Mouse (Mus musculus) ovary, postnatal 10 days (tissue): ENCODE measurements around the gene Capn15.

Experiments used
- DNase-seq: peaks from one replicate; pipeline ENCODE4 v3.0.0; 2022; ENCODE audit warnings: low spot score

Capn15 gene

DNA sequence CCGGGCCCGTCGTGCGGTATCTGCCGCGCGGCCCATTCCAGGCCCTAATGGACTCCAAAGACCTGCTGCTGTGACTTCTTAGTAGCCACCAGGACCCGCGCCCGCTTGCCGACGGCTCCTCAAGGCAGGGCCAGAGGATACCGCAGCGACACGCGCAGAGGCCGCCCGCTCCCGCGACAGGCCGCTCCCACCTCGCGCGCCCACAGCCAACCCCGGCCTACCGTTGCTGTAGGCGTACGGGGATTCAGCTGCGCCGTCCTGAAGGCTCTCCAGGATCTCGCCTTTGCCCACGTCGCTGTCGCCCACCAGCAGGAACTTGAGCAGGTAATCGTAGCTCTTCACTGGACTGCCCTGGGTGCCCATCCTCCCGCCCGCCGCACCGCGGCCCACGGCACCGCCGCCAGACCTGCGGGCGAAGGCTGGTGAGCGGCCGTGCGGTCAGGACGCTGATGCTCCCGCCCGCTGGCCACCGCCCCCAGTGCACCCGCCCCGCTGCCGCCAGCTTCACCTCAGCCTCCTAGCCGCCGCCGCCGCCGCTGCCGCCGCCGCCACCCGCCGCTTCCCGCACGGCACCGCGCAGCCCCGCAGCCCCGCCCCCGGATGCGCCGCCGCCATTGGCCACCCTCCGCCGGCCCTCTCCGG lies 66.3 kb downstream of the Capn15 start, which contains the start of gene Rab40c:
Gene Rab40c, minus strand, starts transcription at position 584 of the 642 bp plus-strand sequence.
- peak; percentile 33 for DNase-seq

DNA sequence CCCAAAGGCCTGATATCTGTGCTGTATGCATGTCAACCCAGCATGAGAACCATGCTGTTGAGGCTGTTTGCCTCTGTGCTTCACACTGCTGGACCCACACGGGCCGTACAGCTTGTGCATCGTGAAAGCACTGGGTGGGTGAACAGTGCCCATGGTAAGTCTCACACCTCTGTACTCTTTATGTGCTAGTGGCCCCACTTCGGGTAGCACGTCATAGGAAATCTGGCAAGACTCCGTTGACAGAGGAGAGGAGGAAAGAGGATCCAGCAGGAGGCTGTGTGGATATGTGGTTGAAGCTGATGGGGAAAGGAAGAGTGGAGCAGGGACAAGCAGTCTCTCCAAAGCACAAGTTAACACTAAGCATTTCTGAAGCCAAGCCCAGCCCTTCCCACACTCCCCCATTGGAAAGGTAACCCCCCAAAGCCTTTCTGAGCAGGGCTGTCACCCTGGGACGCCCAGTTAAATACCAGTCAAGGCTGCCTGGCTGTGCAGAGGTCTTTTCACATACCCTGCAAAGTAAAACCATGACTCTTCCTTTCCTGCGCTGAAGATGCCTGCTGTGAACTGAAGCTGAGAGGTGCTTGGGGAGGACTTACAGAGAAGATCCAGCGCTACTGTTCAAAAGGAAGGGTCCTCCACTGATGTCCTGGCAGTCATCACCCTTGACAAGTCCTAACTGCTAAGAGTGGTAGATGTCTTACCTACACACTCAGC lies 67.4 kb downstream of the Capn15 start:
- no peak for DNase-seq

DNA sequence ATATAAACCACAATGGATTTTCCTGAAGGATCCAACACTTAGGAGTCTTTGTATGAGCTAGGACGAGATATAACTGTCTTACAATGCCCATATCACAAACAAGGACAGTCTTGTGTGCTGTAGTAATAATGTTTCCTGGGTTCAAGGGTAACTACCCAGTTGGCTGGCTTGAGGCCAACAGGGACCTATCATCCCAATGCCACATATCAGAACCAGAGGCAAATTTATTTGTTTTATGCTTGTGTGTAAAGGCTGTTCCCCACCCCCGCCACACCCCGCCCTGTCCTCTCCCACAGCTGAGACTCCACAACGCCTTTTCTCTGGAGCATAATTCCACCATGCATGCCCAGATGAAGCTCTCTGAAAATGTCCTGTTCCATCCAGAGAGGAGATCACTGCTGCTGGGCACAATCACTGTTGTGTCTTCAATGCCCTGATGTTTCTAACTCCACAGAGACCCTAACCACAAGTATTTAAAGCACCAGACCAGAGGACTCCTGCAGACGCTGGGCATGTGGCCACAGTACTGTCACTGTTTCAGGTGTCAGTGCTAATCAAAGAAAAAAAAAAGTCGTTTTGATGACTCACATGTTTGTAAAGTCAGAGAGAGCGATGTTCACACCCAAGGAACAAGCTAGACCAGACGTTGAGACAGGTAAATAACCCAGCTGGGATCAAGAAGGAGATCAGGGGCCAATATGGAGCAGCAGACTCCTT lies 68.5 kb downstream of the Capn15 start:
- DNase-seq: no peak

DNA sequence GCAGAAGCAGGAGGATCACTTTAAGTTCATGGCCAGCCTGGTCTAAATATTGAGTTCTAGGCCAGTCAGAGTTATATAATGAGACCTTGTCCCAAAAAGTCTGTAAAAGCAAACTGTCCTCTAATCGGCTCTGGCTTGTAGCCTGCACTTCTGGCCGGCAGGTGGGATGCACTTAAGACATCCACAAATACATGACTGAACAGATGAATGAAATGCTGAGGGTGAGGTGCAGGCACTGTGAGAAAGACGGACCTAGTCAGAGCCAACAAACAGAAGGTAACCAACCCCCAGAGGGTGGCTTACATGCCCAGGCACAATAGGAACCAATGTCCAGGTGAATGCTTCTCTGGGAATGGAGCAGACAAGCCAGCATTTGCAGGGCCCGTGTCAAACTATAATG lies 71.3 kb downstream of the Capn15 start:
- no peak for DNase-seq

DNA sequence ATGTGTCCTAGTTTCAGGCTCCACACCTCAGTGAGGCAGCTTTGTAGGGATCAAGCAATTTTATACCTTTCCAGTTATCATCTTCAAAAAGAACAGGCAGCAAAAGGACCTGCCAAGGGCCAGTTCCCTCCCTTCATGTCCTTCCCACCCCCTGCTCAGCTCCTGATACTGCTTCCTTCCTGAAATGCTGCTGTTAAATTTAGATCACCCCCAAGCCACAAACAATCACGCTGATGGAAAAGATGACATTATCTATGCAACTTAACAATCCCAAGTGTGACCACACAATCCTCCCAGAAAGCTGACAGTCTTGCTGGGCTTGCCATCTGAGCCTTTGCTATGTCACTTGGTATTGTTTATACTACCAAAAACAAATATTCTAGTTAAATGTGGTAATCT lies 71.7 kb downstream of the Capn15 start:
- DNase-seq: no peak

DNA sequence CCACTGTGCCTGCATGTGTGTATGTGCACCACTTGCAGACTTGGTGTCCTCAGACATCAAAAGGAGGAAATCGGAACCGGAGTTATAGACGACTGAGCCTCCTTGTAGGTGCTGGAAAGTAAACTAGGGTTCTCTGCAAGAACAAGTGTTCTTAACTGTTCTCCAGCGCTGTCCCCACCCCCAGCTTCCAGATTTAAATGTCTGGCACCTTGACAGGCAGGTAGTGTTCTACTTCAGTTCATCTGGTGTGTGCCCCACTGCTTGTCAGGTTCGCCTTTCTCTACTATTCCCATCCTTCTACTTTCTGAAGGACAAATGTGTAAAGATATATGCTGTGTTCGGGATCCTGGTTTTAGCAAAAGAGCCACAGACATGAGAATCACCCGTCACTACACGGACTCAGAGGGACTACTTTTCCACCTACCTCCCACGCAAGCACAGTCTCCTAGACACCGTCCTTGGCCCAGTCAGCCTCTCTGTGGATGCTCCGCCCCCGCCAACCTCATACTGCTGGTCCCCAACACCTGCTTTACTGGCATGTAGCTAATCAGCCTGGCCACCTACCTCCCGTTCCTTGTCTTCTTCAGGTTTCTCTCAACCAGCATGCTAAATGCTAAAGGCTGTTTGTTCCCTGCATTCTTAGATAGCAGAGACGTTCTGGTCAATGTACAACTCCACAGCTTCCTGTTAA lies 72.3 kb downstream of the Capn15 start:
- DNase-seq: no peak

DNA sequence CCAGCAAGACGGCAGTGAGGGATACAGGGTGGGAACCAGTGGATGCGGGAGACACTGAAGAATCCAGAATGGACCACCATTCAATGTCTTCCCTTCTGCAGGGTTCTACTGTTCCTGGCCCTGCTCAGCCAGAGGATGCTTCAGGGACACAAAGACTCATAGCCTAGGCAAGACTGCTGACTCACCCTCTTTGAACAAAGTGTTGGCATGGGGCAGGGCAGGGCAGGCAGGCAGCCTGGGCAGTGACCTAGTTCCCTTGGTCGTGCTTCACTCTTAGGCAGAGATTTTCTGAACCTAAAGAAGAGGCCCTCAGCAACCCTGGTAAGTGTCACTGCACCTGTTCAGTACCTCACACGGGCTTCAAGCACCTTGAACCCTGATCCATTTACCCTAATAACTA lies 73.8 kb downstream of the Capn15 start:
- DNase-seq: no peak
